Mouse (Mus musculus): Measurements from ENCODE around the gene Cpeb3. TPM values are rescaled to one million over a fixed set of nuclear protein-coding genes. Genes with fewer than 3 reads are reported as not detected.

Cpeb3 gene
- polyA plus RNA-seq, 1 experiment from 2014 or later: 7.7 TPM

DNA sequence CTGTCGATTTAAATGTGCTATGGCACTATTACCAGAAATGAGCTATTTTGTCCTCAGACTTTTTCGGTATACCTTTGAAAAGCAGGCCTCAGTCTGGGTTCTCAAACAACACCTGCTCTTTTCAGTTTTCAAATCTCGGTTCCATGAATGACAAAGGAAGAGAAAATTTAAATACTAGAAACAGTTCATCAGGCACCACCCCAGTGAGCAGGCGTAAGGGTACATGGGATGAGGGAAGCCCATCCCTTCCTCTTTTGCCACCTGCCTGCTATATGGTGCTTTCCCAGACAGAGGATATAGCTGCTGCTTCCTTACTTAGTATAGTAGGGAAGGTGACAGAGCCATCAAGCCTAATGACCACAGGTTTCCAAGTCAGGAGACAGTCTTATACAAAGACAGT, 74.7 kb downstream of the Cpeb3 start:
- Histone ChIP-seq H3K9me3 (no peaks in the 10 kb centered on the region), H3K9ac (no peak overlapping the region), H3K4me2 (replicated peaks) (no peak overlapping the region), H3K4me1 (no peaks in the 10 kb centered on the region), H3K36me3 (no peaks in the 10 kb centered on the region), H3K4me3 (no peak overlapping the region), H3K27me3 (replicated peaks) (no peaks in the 10 kb centered on the region), H3K27ac (no peak overlapping the region)
- 92% methylated on average over 4 of the region's 4 CpGs for WGBS
- ATAC-seq (ENCODE audit: low FRiP score, low read depth): no peak

GRCm38 (mm10) chr19:37131660-37132059, 76.7 kb downstream of the Cpeb3 start:
- H3K27me3 ChIP-seq (replicated peaks): no peaks in the 10 kb centered on the region
- no peaks in the 10 kb centered on the region for H3K9me3 ChIP-seq
- no peaks in the 10 kb centered on the region for H3K4me1 ChIP-seq
- ATAC-seq (ENCODE audit: low FRiP score, low read depth): no peak
- H3K9ac ChIP-seq: no peak overlapping the region
- WGBS: 79% methylated on average over 1 of the region's 1 CpGs
- H3K4me2 ChIP-seq (replicated peaks): no peak overlapping the region
- H3K27ac ChIP-seq: no peak overlapping the region
- H3K36me3 ChIP-seq: no peaks in the 10 kb centered on the region
- H3K4me3 ChIP-seq: no peak overlapping the region

DNA sequence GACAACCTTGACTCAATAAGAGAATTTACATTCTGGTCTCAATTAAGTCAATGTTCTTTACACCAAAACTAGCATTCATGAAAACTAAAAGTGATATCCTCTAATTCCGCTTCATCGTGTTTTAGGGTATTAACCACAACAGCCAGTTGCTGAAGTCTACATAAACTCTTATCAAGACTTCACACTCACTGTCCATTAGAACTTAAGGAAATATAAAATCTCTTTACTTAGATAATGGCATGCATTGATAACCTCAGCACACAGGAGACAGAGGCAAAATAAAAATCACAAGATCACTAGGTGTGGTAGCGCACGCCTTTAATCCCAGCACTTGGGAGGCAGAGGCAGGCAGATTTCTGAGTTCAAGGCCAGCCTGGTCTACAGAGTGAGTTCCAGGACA, 79.9 kb downstream of the Cpeb3 start:
- no peaks in the 10 kb centered on the region for H3K9me3 ChIP-seq
- 94% methylated on average over 4 of the region's 4 CpGs for WGBS
- H3K27ac ChIP-seq: no peak overlapping the region
- ATAC-seq (ENCODE audit: low FRiP score, low read depth): no peak
- H3K9ac ChIP-seq: no peak overlapping the region
- H3K27me3 ChIP-seq (replicated peaks): no peaks in the 10 kb centered on the region
- no peak overlapping the region for H3K4me3 ChIP-seq
- H3K4me2 ChIP-seq (replicated peaks): no peak overlapping the region
- no peaks in the 10 kb centered on the region for H3K4me1 ChIP-seq
- no peaks in the 10 kb centered on the region for H3K36me3 ChIP-seq

- H3K9ac ChIP-seq: no peak overlapping the region
- H3K4me3 ChIP-seq: no peak overlapping the region
- no peak for ATAC-seq (ENCODE audit: low FRiP score, low read depth)
- no peaks in the 10 kb centered on the region for H3K9me3 ChIP-seq
- H3K4me2 ChIP-seq (replicated peaks): no peak overlapping the region
- WGBS: 66% methylated on average over 5 of the region's 5 CpGs
- no peaks in the 10 kb centered on the region for H3K4me1 ChIP-seq
- H3K27me3 ChIP-seq (replicated peaks): no peaks in the 10 kb centered on the region
- no peak overlapping the region for H3K27ac ChIP-seq
- H3K36me3 ChIP-seq: no peaks in the 10 kb centered on the region
Measured at GRCm38 (mm10) chr19:37127018-37127567, 81.3 kb downstream of the Cpeb3 start.

DNA sequence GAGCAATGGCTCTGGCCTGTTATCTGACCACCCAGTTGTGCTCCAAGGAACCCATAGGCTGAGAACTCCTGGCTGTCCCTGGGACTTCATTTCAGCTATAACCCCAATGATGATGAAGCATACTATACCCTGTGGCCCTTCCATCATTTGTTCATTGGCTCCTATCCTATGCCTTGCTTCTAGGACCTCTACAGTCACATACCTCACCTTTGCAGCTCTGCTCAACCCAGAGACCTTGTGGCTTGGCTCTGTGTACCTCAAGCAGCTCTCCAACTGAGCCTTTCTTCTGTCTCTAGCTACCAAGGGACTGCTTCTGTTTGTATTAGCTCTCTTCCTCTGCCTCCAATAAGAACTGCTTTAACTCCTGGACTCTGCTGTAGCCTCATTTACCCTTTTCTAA, 83.4 kb downstream of the Cpeb3 start:
- Histone ChIP-seq H3K27me3 (replicated peaks) (no peaks in the 10 kb centered on the region), H3K27ac (no peak overlapping the region), H3K9ac (no peak overlapping the region), H3K36me3 (no peaks in the 10 kb centered on the region), H3K4me2 (replicated peaks) (no peak overlapping the region), H3K4me1 (no peaks in the 10 kb centered on the region), H3K4me3 (no peak overlapping the region), H3K9me3 (no peaks in the 10 kb centered on the region)
- no peak for ATAC-seq (ENCODE audit: low FRiP score, low read depth)

- Histone ChIP-seq H3K27me3 (replicated peaks) (no peaks in the 10 kb centered on the region), H3K27ac (no peak overlapping the region), H3K9me3 (no peaks in the 10 kb centered on the region), H3K9ac (no peak overlapping the region), H3K36me3 (no peaks in the 10 kb centered on the region), H3K4me3 (no peak overlapping the region), H3K4me2 (replicated peaks) (no peak overlapping the region), H3K4me1 (no peaks in the 10 kb centered on the region)
- no peak for ATAC-seq (ENCODE audit: low FRiP score, low read depth)
- WGBS: 69% methylated on average over 2 of the region's 2 CpGs
Measured at GRCm38 (mm10) chr19:37119281-37119680, 89.1 kb downstream of the Cpeb3 start.

- no peaks in the 10 kb centered on the region for H3K4me1 ChIP-seq
- no peak overlapping the region for H3K4me2 ChIP-seq (replicated peaks)
- H3K4me3 ChIP-seq: no peak overlapping the region
- no peaks in the 10 kb centered on the region for H3K36me3 ChIP-seq
- no peak overlapping the region for H3K27ac ChIP-seq
- WGBS: 88% methylated on average over 1 of the region's 1 CpGs
- H3K9ac ChIP-seq: no peak overlapping the region
- ATAC-seq (ENCODE audit: low FRiP score, low read depth): no peak
- no peaks in the 10 kb centered on the region for H3K27me3 ChIP-seq (replicated peaks)
- no peaks in the 10 kb centered on the region for H3K9me3 ChIP-seq
Measured at GRCm38 (mm10) chr19:37115824-37116223, 92.6 kb downstream of the Cpeb3 start.

DNA sequence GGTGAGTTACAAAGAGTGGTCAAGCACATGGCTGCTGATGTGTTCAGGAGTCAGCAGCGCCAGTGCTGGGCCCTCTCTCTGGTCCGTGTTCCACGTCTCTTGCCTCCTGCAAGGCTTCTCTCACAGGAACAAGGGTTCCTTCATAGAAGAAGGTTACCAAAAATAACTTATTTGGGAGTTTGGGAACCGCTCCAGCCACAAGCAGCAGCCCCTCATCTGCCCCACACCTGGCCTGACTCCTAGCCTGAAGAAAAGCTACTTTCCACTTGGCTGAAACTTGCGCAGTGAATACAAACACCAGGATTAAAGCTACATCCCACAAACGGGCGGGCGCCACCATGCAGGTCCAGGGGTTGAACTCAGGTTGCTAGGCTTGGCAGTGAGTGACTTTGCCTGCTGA, 93.0 kb downstream of the Cpeb3 start:
- no peak for ATAC-seq (ENCODE audit: low FRiP score, low read depth)
- H3K4me1 ChIP-seq: no peaks in the 10 kb centered on the region
- H3K36me3 ChIP-seq: no peaks in the 10 kb centered on the region
- no peaks in the 10 kb centered on the region for H3K9me3 ChIP-seq
- H3K27me3 ChIP-seq (replicated peaks): no peaks in the 10 kb centered on the region
- H3K4me2 ChIP-seq (replicated peaks): no peak overlapping the region
- H3K27ac ChIP-seq: no peak overlapping the region
- no peak overlapping the region for H3K9ac ChIP-seq
- H3K4me3 ChIP-seq: no peak overlapping the region
- WGBS: 89% methylated on average over 8 of the region's 8 CpGs

DNA sequence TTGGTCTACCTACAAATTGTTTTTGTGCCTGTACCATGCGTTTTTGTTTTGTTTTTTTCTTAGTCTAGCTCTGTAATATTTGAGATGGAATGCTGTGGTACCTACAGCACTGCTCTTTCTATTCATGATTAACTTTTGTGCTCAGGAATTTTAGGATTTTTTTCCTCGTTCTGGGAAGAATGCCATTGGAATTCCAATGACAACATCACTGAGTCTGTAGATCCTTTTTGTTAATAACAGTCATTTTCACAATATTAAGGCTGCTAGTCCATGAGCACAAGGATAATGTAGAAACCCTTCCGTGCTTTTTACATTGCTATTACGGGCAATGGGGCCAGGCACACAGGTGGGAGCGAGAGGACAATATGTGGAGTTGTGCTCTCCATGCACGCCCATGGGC, 96.6 kb downstream of the Cpeb3 start:
- ATAC-seq (ENCODE audit: low FRiP score, low read depth): no peak
- WGBS: 91% methylated on average over 6 of the region's 6 CpGs

GRCm38 (mm10) chr19:37110494-37110893, 97.9 kb downstream of the Cpeb3 start:
- Histone ChIP-seq H3K4me3 (no peak overlapping the region), H3K9me3 (no peaks in the 10 kb centered on the region), H3K27me3 (replicated peaks) (no peaks in the 10 kb centered on the region), H3K4me1 (no peaks in the 10 kb centered on the region), H3K9ac (no peak overlapping the region), H3K4me2 (replicated peaks) (no peak overlapping the region), H3K36me3 (no peaks in the 10 kb centered on the region), H3K27ac (no peak overlapping the region)
- ATAC-seq (ENCODE audit: low FRiP score, low read depth): no peak
- 50% methylated on average over 1 of the region's 1 CpGs for WGBS

More for the DNA sequence above, 96.6 kb downstream of the Cpeb3 start:
- H3K27ac ChIP-seq: no peak overlapping the region
- H3K4me1 ChIP-seq: no peaks in the 10 kb centered on the region
- no peaks in the 10 kb centered on the region for H3K36me3 ChIP-seq
- no peak overlapping the region for H3K9ac ChIP-seq
- H3K4me2 ChIP-seq (replicated peaks): no peak overlapping the region
- no peak overlapping the region for H3K4me3 ChIP-seq
- H3K27me3 ChIP-seq (replicated peaks): no peaks in the 10 kb centered on the region
- H3K9me3 ChIP-seq: no peaks in the 10 kb centered on the region

- Histone ChIP-seq H3K9ac (no peak overlapping the region), H3K4me2 (replicated peaks) (no peak overlapping the region), H3K27me3 (replicated peaks) (no peaks in the 10 kb centered on the region), H3K4me3 (no peak overlapping the region), H3K36me3 (no peaks in the 10 kb centered on the region), H3K27ac (no peak overlapping the region), H3K4me1 (no peaks in the 10 kb centered on the region), H3K9me3 (no peaks in the 10 kb centered on the region)
- 79% methylated on average over 4 of the region's 4 CpGs for WGBS
- no peak for ATAC-seq (ENCODE audit: low FRiP score, low read depth)
Measured at GRCm38 (mm10) chr19:37109853-37110252, 98.5 kb downstream of the Cpeb3 start.

GRCm38 (mm10) chr19:37100689-37101088, 107.7 kb downstream of the Cpeb3 start:
- ATAC-seq (ENCODE audit: low FRiP score, low read depth): no peak
- no peak overlapping the region for H3K4me2 ChIP-seq (replicated peaks)
- no peaks in the 10 kb centered on the region for H3K27me3 ChIP-seq (replicated peaks)
- no peak overlapping the region for H3K9ac ChIP-seq
- no peak overlapping the region for H3K4me3 ChIP-seq
- WGBS: 91% methylated on average over 2 of the region's 2 CpGs
- no peaks in the 10 kb centered on the region for H3K9me3 ChIP-seq
- H3K27ac ChIP-seq: no peak overlapping the region
- no peaks in the 10 kb centered on the region for H3K4me1 ChIP-seq
- no peaks in the 10 kb centered on the region for H3K36me3 ChIP-seq

DNA sequence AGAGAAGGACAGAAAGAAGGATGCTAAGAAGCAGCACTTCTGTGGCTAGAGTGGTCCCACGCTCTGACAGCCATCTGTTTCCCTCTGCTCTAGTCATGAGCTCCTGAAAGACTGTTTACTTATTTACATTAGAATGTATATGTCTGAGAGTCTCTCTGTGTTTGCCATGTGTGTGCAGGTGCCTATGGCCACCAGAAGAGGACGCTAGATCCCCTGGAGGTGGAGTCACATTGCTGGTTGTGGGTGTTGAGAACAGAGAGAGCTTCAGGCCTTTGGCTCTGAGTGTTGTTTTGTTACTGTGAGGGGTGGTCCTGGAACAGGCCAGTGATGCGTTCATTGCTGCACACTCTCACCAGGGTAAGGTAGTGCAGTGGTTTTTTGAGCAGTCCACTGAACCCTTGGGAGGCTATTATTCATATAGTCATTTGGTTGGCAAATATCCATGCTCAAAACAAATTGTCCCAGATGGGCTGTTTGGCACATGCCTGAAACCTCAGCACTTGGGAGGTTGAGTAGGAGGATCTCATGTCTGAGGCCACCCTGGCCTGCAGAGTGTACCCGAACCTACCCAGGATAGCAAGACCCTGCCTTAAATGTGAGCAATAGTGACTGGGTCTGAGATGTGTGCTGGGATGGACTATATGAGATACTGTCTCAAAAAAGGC, 112.6 kb downstream of the Cpeb3 start:
- WGBS: 76% methylated on average over 4 of the region's 4 CpGs
- no peak for ATAC-seq (ENCODE audit: low FRiP score, low read depth)
- Histone ChIP-seq H3K4me1 (no peaks in the 10 kb centered on the region), H3K27me3 (replicated peaks) (no peaks in the 10 kb centered on the region), H3K4me3 (no peak overlapping the region), H3K9ac (no peak overlapping the region), H3K27ac (no peak overlapping the region), H3K9me3 (no peaks in the 10 kb centered on the region), H3K4me2 (replicated peaks) (no peak overlapping the region), H3K36me3 (no peaks in the 10 kb centered on the region)

All from neural tube, embryonic 12.5 days (tissue).